Mouse (Mus musculus) left cerebral cortex, postnatal 14 days (tissue): ENCODE measurements at regions not wholly inside any gene's neighbourhood (a gene's known extent, or its start where the extent isn't known, plus 50 kb on each side); places are given as distances from the start of the nearest gene placed in this dataset.

Experiments used
- DNase-seq, 2 experiments: peaks; one replicate each; pipeline ENCODE4 v3.0.0; 2021 to 2022; ENCODE audit warnings: low spot score in 2 of 2, mixed read lengths in 1 of 2
- intact Hi-C: fragments of 180-260 bp; cut with DNase I; formaldehyde crosslinking; loops from one replicate; pipeline ENCODE4 v1.15.1; 2025

- DNase-seq: no peak
- intact Hi-C loops: no loop called here
These were observed 104.0 kb upstream of the Gm3448 start for GRCm38 (mm10) chr17:15145191-15145968.

GRCm38 (mm10) chr17:15140391-15140790 is 99.1 kb upstream of the Gm3448 start:
- intact Hi-C loops: no loop called here
- no peak for DNase-seq
